Mouse (Mus musculus) MEL (cell line): ENCODE results near the gene Kcnj15. TPM values are rescaled to one million over a fixed set of nuclear protein-coding genes. Genes with fewer than 3 reads are reported as not detected.

Experiments
- DNase-seq: peaks from one replicate; pipeline ENCODE4 v3.0.0; 2011; ENCODE audit warnings: low read depth, low spot score
- H3K27ac ChIP-seq: 2 replicates; pipeline ENCODE4 v1.5.1; 2012; ENCODE audit warnings: low read depth, mild to moderate bottlenecking, control low read depth, low read length, moderate library complexity; ENCODE audit not compliant: control insufficient read depth
- H3K27me3 ChIP-seq, 2 experiments: fragments of 150-350 bp in 1 of 2; sonication (generic) in 1 of 2; 2 replicates each; pipeline ENCODE4 v1.6.1; 2012; ENCODE audit warnings: low read length in 2 of 2, mild to moderate bottlenecking in 2 of 2, improper control_type of control experiment in 1 of 2, moderate library complexity in 1 of 2; ENCODE audit not compliant: insufficient read depth in 2 of 2, control insufficient read depth in 1 of 2
- H3K36me3 ChIP-seq, 2 experiments: 2 replicates each; pipeline ENCODE4 v1.6.1; 2012 to 2014; ENCODE audit warnings: low read length in 2 of 2, improper control_type of control experiment in 1 of 2, inconsistent platforms in 1 of 2, mild to moderate bottlenecking in 1 of 2; ENCODE audit not compliant: insufficient read depth in 2 of 2, control insufficient read depth in 1 of 2
- H3K4me1 ChIP-seq, 2 experiments: fragments of 150-350 bp in 1 of 2; sonication (generic) in 1 of 2; 2 replicates each; pipeline ENCODE4 v1.6.1; 2012; ENCODE audit warnings: low read length in 2 of 2, improper control_type of control experiment in 1 of 2, mild to moderate bottlenecking in 1 of 2; ENCODE audit not compliant: insufficient read depth in 2 of 2, control insufficient read depth in 1 of 2
- H3K4me3 ChIP-seq, 2 experiments: fragments of 150-350 bp in 1 of 2; sonication (generic) in 1 of 2; 2 replicates each; pipeline ENCODE4 v1.5.1; 2012; ENCODE audit warnings: low read depth in 2 of 2, low read length in 2 of 2, mild to moderate bottlenecking in 2 of 2, moderate library complexity in 2 of 2, control low read depth in 1 of 2, improper control_type of control experiment in 1 of 2; ENCODE audit not compliant: control insufficient read depth in 1 of 2, insufficient read depth in 1 of 2
- H3K79me2 ChIP-seq: 2 replicates; pipeline ENCODE4 v1.6.1; 2012; ENCODE audit warnings: mild to moderate bottlenecking, low read length, moderate library complexity; ENCODE audit not compliant: control insufficient read depth, poor library complexity, insufficient read depth
- H3K9ac ChIP-seq: 2 replicates; pipeline ENCODE4 v1.6.1; 2012; ENCODE audit warnings: low read depth, mild to moderate bottlenecking, control low read depth, low read length, moderate library complexity; ENCODE audit not compliant: control insufficient read depth, poor library complexity, severe bottlenecking
- H3K9me3 ChIP-seq: fragments of 150-350 bp; sonication (generic); replicated peaks from 2 replicates; pipeline ENCODE4 v1.6.1; 2012; ENCODE audit warnings: mild to moderate bottlenecking, low read length, improper control_type of control experiment, moderate library complexity; ENCODE audit not compliant: insufficient read depth
- BHLHE40 ChIP-seq: IDR thresholded peaks from 2 replicates; pipeline ENCODE4 v1.6.1; 2012; ENCODE audit warnings: low read depth, mild to moderate bottlenecking, inconsistent platforms, low read length, improper control_type of control experiment, borderline replicate concordance
- CHD1 ChIP-seq: IDR thresholded peaks from 2 replicates; pipeline ENCODE4 v1.6.1; 2012; ENCODE audit warnings: low read depth, mild to moderate bottlenecking, inconsistent platforms, low read length, improper control_type of control experiment
- CHD2 ChIP-seq: IDR thresholded peaks from 2 replicates; pipeline ENCODE4 v1.6.1; 2011; ENCODE audit warnings: low read length, improper control_type of control experiment
- CTCF ChIP-seq, 3 experiments: IDR thresholded peaks in 2 of 3; conservative IDR thresholded peaks in 1 of 3; 2 replicates each; pipeline ENCODE4 v1.5.1; 2011 to 2012; ENCODE audit warnings: low read length in 3 of 3, low read depth in 2 of 3, mild to moderate bottlenecking in 2 of 3, improper control_type of control experiment in 1 of 3, inconsistent platforms in 1 of 3, mixed read lengths in 1 of 3, moderate library complexity in 1 of 3; ENCODE audit not compliant: control insufficient read depth in 1 of 3, insufficient read depth in 1 of 3, poor library complexity in 1 of 3, severe bottlenecking in 1 of 3
- E2F4 ChIP-seq: IDR thresholded peaks from 2 replicates; pipeline ENCODE4 v1.6.1; 2011; ENCODE audit warnings: low read depth, low read length, improper control_type of control experiment, borderline replicate concordance
- ELF1 ChIP-seq: IDR thresholded peaks from 2 replicates; pipeline ENCODE4 v1.6.1; 2014; ENCODE audit warnings: low read depth, mild to moderate bottlenecking, inconsistent platforms, low read length, improper control_type of control experiment, moderate library complexity
- ETS1 ChIP-seq: IDR thresholded peaks from 2 replicates; pipeline ENCODE4 v1.6.1; 2012; ENCODE audit warnings: low read depth, mild to moderate bottlenecking, inconsistent platforms, low read length, improper control_type of control experiment, moderate library complexity
- GABPA ChIP-seq: IDR thresholded peaks from 2 replicates; pipeline ENCODE4 v1.6.1; 2012; ENCODE audit warnings: low read depth, mild to moderate bottlenecking, inconsistent platforms, low read length, improper control_type of control experiment, moderate library complexity
- HCFC1 ChIP-seq: IDR thresholded peaks from 2 replicates; pipeline ENCODE4 v1.6.1; 2012; ENCODE audit warnings: low read depth, mild to moderate bottlenecking, inconsistent platforms, low read length, improper control_type of control experiment, moderate library complexity
- JUND ChIP-seq: IDR thresholded peaks from 2 replicates; pipeline ENCODE4 v1.6.1; 2011; ENCODE audit warnings: low read depth, mild to moderate bottlenecking, improper control_type of control experiment, low read length
- MAX ChIP-seq: IDR thresholded peaks from 2 replicates; pipeline ENCODE4 v1.6.1; 2011; ENCODE audit warnings: low read length, improper control_type of control experiment
- MEF2A ChIP-seq: IDR thresholded peaks from 2 replicates; pipeline ENCODE4 v1.6.1; 2014; ENCODE audit warnings: low read depth, mild to moderate bottlenecking, inconsistent platforms, low read length, improper control_type of control experiment; ENCODE audit not compliant: poor library complexity, insufficient replicate concordance, severe bottlenecking; ENCODE audit errors: extremely low read depth
- MXI1 ChIP-seq: IDR thresholded peaks from 2 replicates; pipeline ENCODE4 v1.6.1; 2011; ENCODE audit warnings: mild to moderate bottlenecking, low read depth, low read length, improper control_type of control experiment
- MYB ChIP-seq: IDR thresholded peaks from 2 replicates; pipeline ENCODE4 v1.6.1; 2011; ENCODE audit warnings: mild to moderate bottlenecking, low read depth, low read length, improper control_type of control experiment
- POLR2AphosphoS2 ChIP-seq: IDR thresholded peaks from 2 replicates; pipeline ENCODE4 v1.6.1; 2011; ENCODE audit warnings: low read length, improper control_type of control experiment
- POLR2AphosphoS5 ChIP-seq: IDR thresholded peaks from 2 replicates; pipeline ENCODE4 v1.6.1; 2012; ENCODE audit warnings: low read depth, borderline replicate concordance, mild to moderate bottlenecking, inconsistent platforms, low read length, moderate library complexity, mixed read lengths
- RAD21 ChIP-seq: IDR thresholded peaks from 2 replicates; pipeline ENCODE4 v1.6.1; 2011; ENCODE audit warnings: mild to moderate bottlenecking, low read depth, low read length, improper control_type of control experiment
- RCOR1 ChIP-seq: IDR thresholded peaks from 2 replicates; pipeline ENCODE4 v1.6.1; 2012; ENCODE audit warnings: low read depth, mild to moderate bottlenecking, inconsistent platforms, low read length, improper control_type of control experiment
- SIN3A ChIP-seq: IDR thresholded peaks from 2 replicates; pipeline ENCODE4 v1.6.1; 2012; ENCODE audit warnings: low read length, improper control_type of control experiment, inconsistent platforms
- TAL1 ChIP-seq: IDR thresholded peaks from 2 replicates; pipeline ENCODE4 v1.6.1; 2012; ENCODE audit warnings: mild to moderate bottlenecking, inconsistent platforms, low read length, moderate library complexity, mixed read lengths
- TCF12 ChIP-seq: IDR thresholded peaks from 2 replicates; pipeline ENCODE4 v1.6.1; 2014; ENCODE audit warnings: low read depth, mild to moderate bottlenecking, inconsistent platforms, low read length, improper control_type of control experiment, moderate library complexity
- UBTF ChIP-seq: IDR thresholded peaks from 2 replicates; pipeline ENCODE4 v1.6.1; 2012; ENCODE audit warnings: low read depth, mild to moderate bottlenecking, inconsistent platforms, low read length, improper control_type of control experiment, moderate library complexity, borderline replicate concordance; ENCODE audit not compliant: insufficient read depth
- USF1 ChIP-seq: IDR thresholded peaks from 2 replicates; pipeline ENCODE4 v1.6.1; 2014; ENCODE audit warnings: low read depth, mild to moderate bottlenecking, inconsistent platforms, low read length, improper control_type of control experiment, moderate library complexity
- USF2 ChIP-seq, 2 experiments: IDR thresholded peaks; 2 replicates each; pipeline ENCODE4 v1.6.1; 2011 to 2012; ENCODE audit warnings: improper control_type of control experiment in 2 of 2, low read length in 2 of 2, borderline replicate concordance in 1 of 2, inconsistent platforms in 1 of 2, low read depth in 1 of 2, mild to moderate bottlenecking in 1 of 2; ENCODE audit not compliant: insufficient read depth in 1 of 2
- ZC3H11A ChIP-seq: IDR thresholded peaks from 2 replicates; pipeline ENCODE4 v1.6.1; 2012; ENCODE audit warnings: low read depth, mild to moderate bottlenecking, inconsistent platforms, low read length, improper control_type of control experiment
- ZMIZ1 ChIP-seq: IDR thresholded peaks from 2 replicates; pipeline ENCODE4 v1.6.1; 2012; ENCODE audit warnings: low read depth, mild to moderate bottlenecking, inconsistent platforms, low read length, improper control_type of control experiment, moderate library complexity
- ZNF384 ChIP-seq: IDR thresholded peaks from 2 replicates; pipeline ENCODE4 v1.6.1; 2012; ENCODE audit warnings: low read depth, mild to moderate bottlenecking, inconsistent platforms, low read length, improper control_type of control experiment
- polyA plus RNA-seq, 2 experiments: library from polyadenylated mRNA; stranded (reverse) in 1 of 2; unstranded in 1 of 2; fragments of >175 nt in 1 of 2; fragments of >200 nt in 1 of 2; gene quantifications; 2 replicates each; pipeline versions ENCODE4 v1.2.1 to v1.2.4; 2012; ENCODE audit warnings: low replicate concordance in 2 of 2, low read depth in 1 of 2; ENCODE audit not compliant: insufficient read length in 2 of 2, insufficient read depth in 1 of 2, missing spikeins in 1 of 2
- total RNA-seq: library from RNA; depleted of rRNA; stranded (reverse); fragments of 300-350 nt; gene quantifications from 2 replicates; pipeline ENCODE4 v1.2.3, GENCODE M21; 2012

The Kcnj15 gene
- total and polyA plus RNA-seq, 3 experiments: not detected

DNA sequence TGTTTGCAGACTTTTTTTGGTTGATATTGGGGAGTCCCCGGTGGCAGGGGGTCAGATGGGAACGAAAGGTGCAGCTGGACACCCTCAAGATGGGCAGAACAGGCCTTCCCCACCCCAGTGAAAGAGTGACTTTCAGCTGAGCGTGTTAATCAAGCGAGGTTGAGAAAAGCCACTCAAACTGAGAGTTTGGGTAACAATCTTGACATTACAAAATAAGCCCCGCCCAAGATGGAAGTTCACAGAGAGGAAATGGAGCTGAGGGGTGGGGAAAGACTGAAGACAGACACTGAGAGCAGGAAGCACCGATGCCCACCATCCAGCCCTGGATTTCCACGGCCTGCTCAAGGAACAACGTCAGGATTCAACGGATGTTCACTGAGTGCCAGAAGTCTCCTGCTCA lies 91.2 kb downstream of the Kcnj15 start:
- Histone ChIP-seq H3K9ac (no peak overlapping the region), H3K4me3 (no peak overlapping the region), H3K79me2 (no peaks in the 10 kb centered on the region), H3K4me1 (peaks cover 0 to 9% of the 10 kb centered on the region in 2 experiments), H3K36me3 (no peaks in the 10 kb centered on the region), H3K27ac (no peak overlapping the region), H3K27me3 (no peaks in the 10 kb centered on the region), H3K9me3 (no peaks in the 10 kb centered on the region)
- no peak for DNase-seq
- no peak for TF ChIP-seq E2F4
- no peak for TF ChIP-seq RAD21
- no peak for TF ChIP-seq USF1
- TF ChIP-seq ZC3H11A: no peak
- no peak for TF ChIP-seq ETS1
- no peak for TF ChIP-seq BHLHE40
- TF ChIP-seq MAX: no peak
- TF ChIP-seq JUND: no peak
- TF ChIP-seq MYB: no peak
- no peak for TF ChIP-seq SIN3A
- TF ChIP-seq GABPA: no peak
- TF ChIP-seq TCF12: no peak
- no peak for TF ChIP-seq CHD1
- TF ChIP-seq TAL1: no peak
- TF ChIP-seq USF2 (IDR thresholded peaks at IDR 0.05; ENCODE audit: borderline replicate concordance in 1 of 2, insufficient read depth in 1 of 2, low read depth in 1 of 2, low read length in 2 of 2): no peak

GRCm38 (mm10) chr16:95349344-95349743 lies 92.0 kb downstream of the Kcnj15 start:
- Histone ChIP-seq H3K79me2 (no peaks in the 10 kb centered on the region), H3K9ac (no peak overlapping the region)

More at GRCm38 (mm10) chr16:95349344-95349743, 92.0 kb downstream of the Kcnj15 start:
- H3K9me3 ChIP-seq: no peaks in the 10 kb centered on the region
- H3K27me3 ChIP-seq: no peaks in the 10 kb centered on the region
- TF ChIP-seq MAX (no peak), RCOR1 (no peak), E2F4 (no peak), POLR2AphosphoS2 (no peak), CHD2 (no peak), POLR2AphosphoS5 (no peak), ELF1 (no peak), MXI1 (no peak), MEF2A (no peak), ZC3H11A (no peak), ZNF384 (no peak), CHD1 (no peak), TCF12 (no peak), GABPA (no peak), ZMIZ1 (no peak), UBTF (no peak), HCFC1 (no peak), CTCF (IDR thresholded peaks at IDR 0.05 in 2 of 3, conservative IDR thresholded peaks at IDR 0.05 in 1 of 3; ENCODE audit: control insufficient read depth in 1 of 3, insufficient read depth in 1 of 3, low read depth in 2 of 3, low read length in 3 of 3, poor library complexity in 1 of 3, severe bottlenecking in 1 of 3) (no peak), MYB (no peak)
- no peak for DNase-seq
- H3K4me1 ChIP-seq: peaks cover 0 to 9% of the 10 kb centered on the region in 2 experiments
- H3K27ac ChIP-seq: no peak overlapping the region
- H3K4me3 ChIP-seq: no peak overlapping the region
- H3K36me3 ChIP-seq: no peaks in the 10 kb centered on the region
